Mouse (Mus musculus): ENCODE data around the gene Psmd9. TPM values are rescaled to one million over a fixed set of nuclear protein-coding genes. Genes with fewer than 3 reads are reported as not detected.
A peak's percentile ranks its signal among the peaks of the same experiment; 100 is the strongest.
"Not testable (repeated sequence)": the region's sequence is repeated elsewhere in the genome, so short reads cannot be mapped to it uniquely, and the experiment has no call there.

Gene Psmd9
- polyA plus RNA-seq, 1 experiment from 2014 or later, result 77.7 TPM

- H3K4me3 ChIP-seq; H3K27ac ChIP-seq; H3K4me2 ChIP-seq (replicated peaks); H3K27me3 ChIP-seq (replicated peaks); H3K9me3 ChIP-seq; H3K36me3 ChIP-seq; ATAC-seq (ENCODE audit: low FRiP score, low read depth); H3K9ac ChIP-seq; H3K4me1 ChIP-seq: not testable (repeated sequence)
- WGBS, result 81% methylated on average over 4 of the region's 5 CpGs
Observed at GRCm38 (mm10) chr5:123222346-123223050, 53.3 kb downstream of the Psmd9 start.

GRCm38 (mm10) chr5:123223051-123223410 is 53.8 kb downstream of the Psmd9 start:
- 89% methylated on average over 4 of the region's 4 CpGs for WGBS
- Histone ChIP-seq H3K36me3 (no peaks in the 10 kb centered on the region), H3K9me3 (0 out of 2 replicates have a peak, but pooled peaks cover 3% of the 10 kb centered on the region), H3K27me3 (replicated peaks) (no peaks in the 10 kb centered on the region), H3K9ac (no peak overlapping the region), H3K4me2 (replicated peaks) (no peak overlapping the region), H3K4me1 (no peaks in the 10 kb centered on the region), H3K27ac (no peak overlapping the region), H3K4me3 (no peak overlapping the region)
- ATAC-seq (ENCODE audit: low FRiP score, low read depth), result no peak

- not testable (repeated sequence) for H3K27me3 ChIP-seq (replicated peaks); H3K4me3 ChIP-seq; H3K9ac ChIP-seq; ATAC-seq (ENCODE audit: low FRiP score, low read depth); H3K36me3 ChIP-seq; H3K4me1 ChIP-seq; H3K9me3 ChIP-seq; H3K4me2 ChIP-seq (replicated peaks); H3K27ac ChIP-seq
- WGBS, result 59% methylated on average over 6 of the region's 6 CpGs
Observed at GRCm38 (mm10) chr5:123223861-123224260, 54.6 kb downstream of the Psmd9 start.

- 90% methylated on average over 7 of the region's 7 CpGs for WGBS
- Histone ChIP-seq H3K27ac (no peak overlapping the region), H3K9me3 (no peaks in the 10 kb centered on the region), H3K4me3 (no peak overlapping the region), H3K4me1 (peaks cover 9% of the 10 kb centered on the region; the same call in 1 of the 2 replicates), H3K36me3 (no peaks in the 10 kb centered on the region), H3K27me3 (replicated peaks) (no peaks in the 10 kb centered on the region), H3K9ac (no peak overlapping the region), H3K4me2 (replicated peaks) (no peak overlapping the region)
- ATAC-seq (ENCODE audit: low FRiP score, low read depth), result no peak
Observed at GRCm38 (mm10) chr5:123226851-123227250, 57.6 kb downstream of the Psmd9 start.

- peak; percentile 82; the same call in 1 of the 2 replicates for ATAC-seq (ENCODE audit: low FRiP score, low read depth)
- H3K9me3 ChIP-seq, result no peaks in the 10 kb centered on the region
- H3K36me3 ChIP-seq, result no peaks in the 10 kb centered on the region
- peaks cover 9% of the 10 kb centered on the region; the same call in 1 of the 2 replicates for H3K4me1 ChIP-seq
- peak overlapping the region; percentile 74 for H3K4me3 ChIP-seq
- peak overlapping the region; percentile 77 for H3K9ac ChIP-seq
- no peaks in the 10 kb centered on the region for H3K27me3 ChIP-seq (replicated peaks)
- H3K4me2 ChIP-seq (replicated peaks), result peak overlapping the region; percentile 68
- WGBS, result 4% methylated on average over 42 of the region's 42 CpGs
- H3K27ac ChIP-seq, result no peak overlapping the region
Observed at GRCm38 (mm10) chr5:123227762-123228523, 58.7 kb downstream of the Psmd9 start.

- Histone ChIP-seq H3K9me3 (no peaks in the 10 kb centered on the region), H3K27ac (no peak overlapping the region), H3K9ac (peak overlapping the region; percentile 77), H3K4me2 (replicated peaks) (peak overlapping the region; percentile 68), H3K27me3 (replicated peaks) (no peaks in the 10 kb centered on the region), H3K4me1 (peaks cover 9% of the 10 kb centered on the region; the same call in 1 of the 2 replicates), H3K36me3 (no peaks in the 10 kb centered on the region), H3K4me3 (peak overlapping the region; percentile 74)
- ATAC-seq (ENCODE audit: low FRiP score, low read depth), result no peak
- WGBS, result 6% methylated on average over 15 of the region's 15 CpGs
Observed at GRCm38 (mm10) chr5:123228524-123228922, 59.3 kb downstream of the Psmd9 start.

GRCm38 (mm10) chr5:123229296-123229695 is 60.1 kb downstream of the Psmd9 start:
- H3K36me3 ChIP-seq, result no peaks in the 10 kb centered on the region

GRCm38 (mm10) chr5:123232180-123232579 is 63.0 kb downstream of the Psmd9 start:
- Histone ChIP-seq H3K9ac (no peak overlapping the region), H3K4me1 (peaks cover 9% of the 10 kb centered on the region; the same call in 1 of the 2 replicates), H3K4me3 (no peak overlapping the region), H3K4me2 (replicated peaks) (no peak overlapping the region), H3K9me3 (no peaks in the 10 kb centered on the region), H3K27me3 (replicated peaks) (no peaks in the 10 kb centered on the region), H3K36me3 (peaks cover 4% of the 10 kb centered on the region; the same call in 1 of the 2 replicates), H3K27ac (no peak overlapping the region)
- WGBS, result 97% methylated on average over 2 of the region's 2 CpGs
- ATAC-seq (ENCODE audit: low FRiP score, low read depth), result no peak

More at GRCm38 (mm10) chr5:123229296-123229695, 60.1 kb downstream of the Psmd9 start:
- no peak for ATAC-seq (ENCODE audit: low FRiP score, low read depth)
- Histone ChIP-seq H3K9ac (peak overlapping the region; percentile 17; the same call in 1 of the 2 replicates), H3K9me3 (no peaks in the 10 kb centered on the region), H3K27me3 (replicated peaks) (no peaks in the 10 kb centered on the region), H3K4me3 (no peak overlapping the region), H3K27ac (no peak overlapping the region), H3K4me2 (replicated peaks) (peak overlapping the region; percentile 68), H3K4me1 (peaks cover 9% of the 10 kb centered on the region; the same call in 1 of the 2 replicates)
- 88% methylated on average over 6 of the region's 6 CpGs for whole genome bisulfite sequencing

- Histone ChIP-seq H3K36me3 (peaks cover 26% of the 10 kb centered on the region), H3K9me3 (no peaks in the 10 kb centered on the region), H3K4me2 (replicated peaks) (no peak overlapping the region), H3K27me3 (replicated peaks) (no peaks in the 10 kb centered on the region), H3K9ac (no peak overlapping the region), H3K27ac (no peak overlapping the region), H3K4me1 (no peaks in the 10 kb centered on the region), H3K4me3 (no peak overlapping the region)
- no peak for ATAC-seq (ENCODE audit: low FRiP score, low read depth)
- 55% methylated on average over 2 of the region's 2 CpGs for WGBS
Observed at GRCm38 (mm10) chr5:123235731-123236130, 66.5 kb downstream of the Psmd9 start.

- H3K9ac ChIP-seq, result 0 out of 2 replicates have a peak overlapping the region, but pooled peaks have one; percentile 14
- no peaks in the 10 kb centered on the region for H3K27me3 ChIP-seq (replicated peaks)
- H3K4me2 ChIP-seq (replicated peaks), result no peak overlapping the region
- WGBS, result 93% methylated on average over 9 of the region's 9 CpGs
- H3K36me3 ChIP-seq, result peaks cover 31% of the 10 kb centered on the region
- no peak for ATAC-seq (ENCODE audit: low FRiP score, low read depth)
- no peak overlapping the region for H3K27ac ChIP-seq
- no peaks in the 10 kb centered on the region for H3K9me3 ChIP-seq
- H3K4me1 ChIP-seq, result no peaks in the 10 kb centered on the region
- H3K4me3 ChIP-seq, result no peak overlapping the region
Observed at GRCm38 (mm10) chr5:123236426-123236825, 67.2 kb downstream of the Psmd9 start.

- no peaks in the 10 kb centered on the region for H3K4me1 ChIP-seq
- 94% methylated on average over 11 of the region's 11 CpGs for WGBS
- H3K36me3 ChIP-seq, result peaks cover 55% of the 10 kb centered on the region
- no peak overlapping the region for H3K4me3 ChIP-seq
- H3K4me2 ChIP-seq (replicated peaks), result no peak overlapping the region
- no peaks in the 10 kb centered on the region for H3K9me3 ChIP-seq
- H3K27me3 ChIP-seq (replicated peaks), result no peaks in the 10 kb centered on the region
- ATAC-seq (ENCODE audit: low FRiP score, low read depth), result no peak
- no peak overlapping the region for H3K9ac ChIP-seq
- no peak overlapping the region for H3K27ac ChIP-seq
Observed at GRCm38 (mm10) chr5:123239501-123239900, 70.3 kb downstream of the Psmd9 start.

- no peak overlapping the region for H3K4me3 ChIP-seq
- no peak overlapping the region for H3K4me2 ChIP-seq (replicated peaks)
- H3K36me3 ChIP-seq, result peaks cover 42% of the 10 kb centered on the region
- no peak overlapping the region for H3K9ac ChIP-seq
- no peak overlapping the region for H3K27ac ChIP-seq
- ATAC-seq (ENCODE audit: low FRiP score, low read depth), result no peak
- H3K9me3 ChIP-seq, result no peaks in the 10 kb centered on the region
- H3K4me1 ChIP-seq, result no peaks in the 10 kb centered on the region
- 14% methylated on average over 4 of the region's 4 CpGs for WGBS
- H3K27me3 ChIP-seq (replicated peaks), result no peaks in the 10 kb centered on the region
Observed at GRCm38 (mm10) chr5:123245518-123245917, 76.3 kb downstream of the Psmd9 start.
